Mouse (Mus musculus): Measurements from ENCODE around the gene Lif.

- TF ChIP-seq CTCF (conservative IDR thresholded peaks at IDR 0.05; ENCODE audit: low read length), result no peak
- TF ChIP-seq NANOG (IDR thresholded peaks at IDR 0.05; ENCODE audit: borderline replicate concordance, low read length), result no peak
Measured at GRCm38 (mm10) chr11:4308514-4309450, 51.4 kb downstream of the Lif start.

Measured in E14TG2a.4 (cell line).